Mouse (Mus musculus): Measurements from ENCODE around the gene Helb. TPM values are rescaled to one million over a fixed set of nuclear protein-coding genes. Genes with fewer than 3 reads are reported as not detected.

Helb gene
- polyA plus RNA-seq, 1 experiment from 2014 or later = 2.2 TPM

Other genes starting within 250 kb of the Helb start
- 90.2 and 93.7 TPM in 2 replicates for gene Tmbim4, start 88.6 kb upstream of the Helb start, polyA plus RNA-seq (2015; fragmentation: Nextera tagmentation; extraction: Ambion mirVana)
- 0.18 and 0.19 TPM in 2 replicates for gene Irak3, start 89.1 kb upstream of the Helb start, polyA plus RNA-seq (2015; fragmentation: Nextera tagmentation; extraction: Ambion mirVana)
- gene Llph, start 114.1 kb upstream of the Helb start, polyA plus RNA-seq (2015; fragmentation: Nextera tagmentation; extraction: Ambion mirVana) = 34.7 and 39.6 TPM in 2 replicates

Measured in midbrain, embryonic 15.5 days (tissue).